In genomic region chr4:137917591-137917990, GRCm38 (mm10) we compare ENCODE assay signal across 11 mouse cellular contexts. TPM values are rescaled to one million over a fixed set of nuclear protein-coding genes. Genes with fewer than 3 reads are reported as not detected.
DNase-seq lines count a peak whose midpoint lies in the region; ATAC-seq and TF ChIP-seq lines count a peak whose summit lies in the region.
"Had no signal": no experiment of that assay in that cellular context is flagged by ENCODE, and none has a peak within 500 bp of the region (broad histone marks: within the 10 kb centered on the region; RNA-seq: fewer than 3 reads in every experiment).

No protein-coding gene starts in this region.

- H3K4me1 ChIP-seq in heart, embryonic 13.5 days: peaks cover 70% of the 10 kb centered on the region
- H3K4me1 ChIP-seq in midbrain, embryonic 12.5 days: peaks cover 55% of the 10 kb centered on the region
- peaks cover 6% of the 10 kb centered on the region; the same call in 1 of the 2 replicates for H3K4me1 ChIP-seq in midbrain, postnatal 0 days (ENCODE audit: insufficient read depth, low read length)
- H3K4me1 ChIP-seq in hindbrain, postnatal 0 days (ENCODE audit: insufficient read depth, low read length): peaks cover 27% of the 10 kb centered on the region
- peaks cover 11% of the 10 kb centered on the region; the same call in 1 of the 2 replicates for H3K4me1 ChIP-seq in stomach, postnatal 0 days (replicated peaks; ENCODE audit: control insufficient read depth, insufficient read depth)

- H3K9me3 ChIP-seq in heart, embryonic 13.5 days: no peaks in the 10 kb centered on the region
- H3K9me3 ChIP-seq in midbrain, embryonic 12.5 days: no peaks in the 10 kb centered on the region
- no peaks in the 10 kb centered on the region for H3K9me3 ChIP-seq in midbrain, postnatal 0 days (ENCODE audit: low read length)
- no peaks in the 10 kb centered on the region for H3K9me3 ChIP-seq in hindbrain, postnatal 0 days (ENCODE audit: low read length)
- no peaks in the 10 kb centered on the region for H3K9me3 ChIP-seq in stomach, postnatal 0 days (ENCODE audit: control insufficient read depth, low read length)
- H3K9me3 ChIP-seq: neural tube, embryonic 12.5 days had no signal

- H3K27me3 ChIP-seq in heart, embryonic 13.5 days (replicated peaks): peaks cover 9% of the 10 kb centered on the region; the same call in 1 of the 2 replicates
- peaks cover 31% of the 10 kb centered on the region for H3K27me3 ChIP-seq in midbrain, embryonic 12.5 days
- no peaks in the 10 kb centered on the region for H3K27me3 ChIP-seq in midbrain, postnatal 0 days (ENCODE audit: insufficient read depth, low read length)
- no peaks in the 10 kb centered on the region for H3K27me3 ChIP-seq in hindbrain, postnatal 0 days (ENCODE audit: insufficient read depth, low read length)
- no peaks in the 10 kb centered on the region for H3K27me3 ChIP-seq in stomach, postnatal 0 days (ENCODE audit: control insufficient read depth, insufficient read depth, low read length)
- H3K27me3 ChIP-seq: neural tube, embryonic 12.5 days had no signal

- H3K27ac ChIP-seq in heart, embryonic 13.5 days (replicated peaks): peak overlapping the region; percentile 93
- no peak overlapping the region for H3K27ac ChIP-seq in midbrain, embryonic 12.5 days (replicated peaks)
- no peak overlapping the region for H3K27ac ChIP-seq in midbrain, postnatal 0 days (ENCODE audit: low read depth, low read length)
- H3K27ac ChIP-seq in hindbrain, postnatal 0 days: no peak overlapping the region
- peak overlapping the region; percentile 53; the same call in 1 of the 2 replicates for H3K27ac ChIP-seq in stomach, postnatal 0 days (replicated peaks)
- H3K27ac ChIP-seq: neural tube, embryonic 12.5 days had no signal

- no peak for TF ChIP-seq CTCF in midbrain, postnatal 0 days (IDR thresholded peaks at IDR 0.05)
- no peak for TF ChIP-seq CTCF in hindbrain, postnatal 0 days (IDR thresholded peaks at IDR 0.05; ENCODE audit: low read depth)
- TF ChIP-seq CTCF in stomach, postnatal 0 days (IDR thresholded peaks at IDR 0.05; ENCODE audit: low read depth): no peak

- WGBS in heart, embryonic 13.5 days: 56% methylated on average over 6 of the region's 6 CpGs
- 52% methylated on average over 6 of the region's 6 CpGs for WGBS in midbrain, embryonic 12.5 days
- 36% methylated on average over 6 of the region's 6 CpGs for WGBS in midbrain, postnatal 0 days
- 40% methylated on average over 6 of the region's 6 CpGs for WGBS in hindbrain, postnatal 0 days
- 44% methylated on average over 6 of the region's 6 CpGs for WGBS in stomach, postnatal 0 days

- peak overlapping the region; percentile 29; the same call in 1 of the 2 replicates for H3K4me2 ChIP-seq in heart, embryonic 13.5 days
- H3K4me2 ChIP-seq in midbrain, embryonic 12.5 days (replicated peaks): peak overlapping the region; percentile 6; the same call in 1 of the 2 replicates
- no peak overlapping the region for H3K4me2 ChIP-seq in midbrain, postnatal 0 days (ENCODE audit: low read depth, low read length, poor library complexity, severe bottlenecking)
- no peak overlapping the region for H3K4me2 ChIP-seq in hindbrain, postnatal 0 days (ENCODE audit: low read depth, low read length)
- no peak overlapping the region for H3K4me2 ChIP-seq in stomach, postnatal 0 days (replicated peaks; ENCODE audit: low read depth)
- H3K4me2 ChIP-seq: neural tube, embryonic 12.5 days had no signal

- TF ChIP-seq EP300 in stomach, postnatal 0 days (optimal IDR thresholded peaks at IDR 0.05): no peak

- peak overlapping the region; percentile 70 for H3K9ac ChIP-seq in heart, embryonic 13.5 days
- no peak overlapping the region for H3K9ac ChIP-seq in midbrain, embryonic 12.5 days (replicated peaks)
- no peak overlapping the region for H3K9ac ChIP-seq in midbrain, postnatal 0 days (replicated peaks; ENCODE audit: low read length, poor library complexity, severe bottlenecking)
- H3K9ac ChIP-seq in hindbrain, postnatal 0 days (replicated peaks; ENCODE audit: low read length): no peak overlapping the region
- H3K9ac ChIP-seq in stomach, postnatal 0 days (ENCODE audit: low read length): peak overlapping the region; percentile 24; the same call in 1 of the 2 replicates
- H3K9ac ChIP-seq: neural tube, embryonic 12.5 days had no signal

- peaks cover 15% of the 10 kb centered on the region for H3K36me3 ChIP-seq in heart, embryonic 13.5 days
- H3K36me3 ChIP-seq in midbrain, embryonic 12.5 days: no peaks in the 10 kb centered on the region
- no peaks in the 10 kb centered on the region for H3K36me3 ChIP-seq in midbrain, postnatal 0 days (ENCODE audit: insufficient read depth, low read length)
- no peaks in the 10 kb centered on the region for H3K36me3 ChIP-seq in hindbrain, postnatal 0 days (ENCODE audit: insufficient read depth, low read length)
- no peaks in the 10 kb centered on the region for H3K36me3 ChIP-seq in stomach, postnatal 0 days (ENCODE audit: control insufficient read depth, insufficient read depth, low read length)
- H3K36me3 ChIP-seq: neural tube, embryonic 12.5 days had no signal

- DNase-seq in heart, postnatal 36 days: no peak
- no peak for DNase-seq in midbrain, postnatal 0 days (ENCODE audit: low spot score)
- DNase-seq in hindbrain, postnatal 0 days (ENCODE audit: low spot score): peak; percentile 53
- DNase-seq in stomach, postnatal 0 days (ENCODE audit: low spot score): no peak
- no peak for DNase-seq in frontal cortex, postnatal 14 days (ENCODE audit: low spot score in 2 of 2)
- DNase-seq: gastrocnemius, postnatal 25 days; right cerebral cortex, postnatal 25 days had no signal

- H3K4me3 ChIP-seq in heart, embryonic 13.5 days: no peak overlapping the region
- H3K4me3 ChIP-seq in midbrain, embryonic 12.5 days: no peak overlapping the region
- H3K4me3 ChIP-seq in midbrain, postnatal 0 days (ENCODE audit: low read depth, low read length): no peak overlapping the region
- H3K4me3 ChIP-seq in hindbrain, postnatal 0 days (ENCODE audit: low read length): no peak overlapping the region
- no peak overlapping the region for H3K4me3 ChIP-seq in stomach, postnatal 0 days (ENCODE audit: low read depth, low read length)
- H3K4me3 ChIP-seq: neural tube, embryonic 12.5 days had no signal

- no peak for ATAC-seq in heart, embryonic 13.5 days (ENCODE audit: extremely low read depth, insufficient number of reproducible peaks, low FRiP score, low TSS enrichment)
- no peak for ATAC-seq in midbrain, embryonic 12.5 days (ENCODE audit: low FRiP score, low read depth)
- ATAC-seq in midbrain, postnatal 0 days (ENCODE audit: low FRiP score): no peak
- no peak for ATAC-seq in hindbrain, postnatal 0 days
- no peak for ATAC-seq in stomach, postnatal 0 days (ENCODE audit: low FRiP score, low TSS enrichment)
- ATAC-seq: activated CD4-positive, CD25-positive, alpha-beta regulatory T cell, adult 4 months had no signal

- intact Hi-C loops in heart, postnatal 36 days (cut with DNase I): no loop called here

RNA-seq across cellular contexts. Expression of gene Ece1, which starts 55.6 kb away (rescaled TPM):
- polyA plus RNA-seq in heart, embryonic 13.5 days (2015; fragmentation: Nextera tagmentation; extraction: Ambion mirVana): 77.4 and 78.9 TPM in 2 replicates
- 100 to 1,000 TPM; 113 to 115 TPM for total RNA-seq in heart, postnatal 36 days (2021)
- polyA plus RNA-seq in midbrain, embryonic 12.5 days (2016; fragmentation: Nextera tagmentation; extraction: Ambion mirVana): 17.8 and 21.0 TPM in 2 replicates
- 36.3 and 51.9 TPM in 2 replicates for total RNA-seq in midbrain, postnatal 0 days (2014; rRNA removed)
- polyA plus RNA-seq in midbrain, postnatal 0 days (2015; fragmentation: Nextera tagmentation; extraction: Ambion mirVana): 23.2 and 23.7 TPM in 2 replicates
- 40.0 and 43.8 TPM in 2 replicates for total RNA-seq in hindbrain, postnatal 0 days (2014; rRNA removed)
- 23.0 and 23.4 TPM in 2 replicates for polyA plus RNA-seq in hindbrain, postnatal 0 days (2015; fragmentation: Nextera tagmentation; extraction: Ambion mirVana)
- 22.9 and 29.8 TPM in 2 replicates for polyA plus RNA-seq in stomach, postnatal 0 days (2015; fragmentation: Nextera tagmentation; extraction: Ambion mirVana)

Comparison
In these comparisons a context has a peak if more than half of its experiments do, and no peak if none do; other contexts are left out.
1. H3K4me2 ChIP-seq: peak in heart, embryonic 13.5 days (single experiment) and midbrain, embryonic 12.5 days (single experiment); none in midbrain, postnatal 0 days (single experiment), hindbrain, postnatal 0 days (single experiment) and stomach, postnatal 0 days (single experiment).
2. H3K27ac ChIP-seq: peak in heart, embryonic 13.5 days (single experiment) and stomach, postnatal 0 days (single experiment); none in midbrain, embryonic 12.5 days (single experiment), midbrain, postnatal 0 days (single experiment) and hindbrain, postnatal 0 days (single experiment).
3. H3K9ac ChIP-seq: peak in heart, embryonic 13.5 days (single experiment) and stomach, postnatal 0 days (single experiment); none in midbrain, embryonic 12.5 days (single experiment), midbrain, postnatal 0 days (single experiment) and hindbrain, postnatal 0 days (single experiment).